Mouse (Mus musculus): ENCODE measurements at regions not wholly inside any gene's neighbourhood (a gene's known extent, or its start where the extent isn't known, plus 50 kb on each side); places are given as distances from the start of the nearest gene placed in this dataset.

GRCm38 (mm10) chr1:193778181-193778580 is 408.1 kb upstream of the Camk1g start:
- no peaks in the 10 kb centered on the region for H3K36me3 ChIP-seq
- H3K4me2 ChIP-seq (replicated peaks): no peak overlapping the region
- no peak overlapping the region for H3K9ac ChIP-seq (replicated peaks)
- no peak overlapping the region for H3K27ac ChIP-seq
- ATAC-seq: no peak
- no peak overlapping the region for H3K4me3 ChIP-seq (replicated peaks)
- H3K27me3 ChIP-seq: no peaks in the 10 kb centered on the region
- H3K4me1 ChIP-seq (replicated peaks): no peaks in the 10 kb centered on the region
- no peaks in the 10 kb centered on the region for H3K9me3 ChIP-seq
- WGBS: 36% methylated on average over 1 of the region's 1 CpGs

- H3K4me1 ChIP-seq (replicated peaks): no peaks in the 10 kb centered on the region
- no peak overlapping the region for H3K9ac ChIP-seq (replicated peaks)
- WGBS: 75% methylated on average over 4 of the region's 4 CpGs
- no peak for ATAC-seq
- no peak overlapping the region for H3K27ac ChIP-seq
- H3K4me3 ChIP-seq (replicated peaks): no peak overlapping the region
- H3K9me3 ChIP-seq: no peaks in the 10 kb centered on the region
- H3K4me2 ChIP-seq (replicated peaks): no peak overlapping the region
- H3K36me3 ChIP-seq: no peaks in the 10 kb centered on the region
- no peaks in the 10 kb centered on the region for H3K27me3 ChIP-seq
Observed at GRCm38 (mm10) chr1:193769546-193769945, 399.4 kb upstream of the Camk1g start.

GRCm38 (mm10) chr1:193764103-193764502 is 394.0 kb upstream of the Camk1g start:
- Histone ChIP-seq H3K27me3 (no peaks in the 10 kb centered on the region), H3K4me1 (replicated peaks) (no peaks in the 10 kb centered on the region), H3K9ac (replicated peaks) (no peak overlapping the region), H3K36me3 (no peaks in the 10 kb centered on the region), H3K4me3 (replicated peaks) (no peak overlapping the region), H3K4me2 (replicated peaks) (no peak overlapping the region), H3K9me3 (peaks cover 4% of the 10 kb centered on the region; the same call in 1 of the 2 replicates), H3K27ac (no peak overlapping the region)
- no peak for ATAC-seq

- Histone ChIP-seq H3K27me3 (no peaks in the 10 kb centered on the region), H3K36me3 (no peaks in the 10 kb centered on the region), H3K4me1 (replicated peaks) (peaks cover 8% of the 10 kb centered on the region; the same call in 1 of the 2 replicates), H3K4me3 (replicated peaks) (no peak overlapping the region), H3K27ac (0 out of 2 replicates have a peak overlapping the region, but pooled peaks have one; percentile 14), H3K4me2 (replicated peaks) (no peak overlapping the region), H3K9me3 (no peaks in the 10 kb centered on the region), H3K9ac (replicated peaks) (no peak overlapping the region)
- ATAC-seq: no peak
- WGBS: 26% methylated on average over 4 of the region's 4 CpGs
Observed at GRCm38 (mm10) chr1:193751819-193752251, 381.7 kb upstream of the Camk1g start.

- ATAC-seq: no peak
- Histone ChIP-seq H3K9me3 (no peaks in the 10 kb centered on the region), H3K36me3 (no peaks in the 10 kb centered on the region), H3K4me1 (replicated peaks) (peaks cover 8% of the 10 kb centered on the region; the same call in 1 of the 2 replicates), H3K27ac (no peak overlapping the region), H3K9ac (replicated peaks) (no peak overlapping the region), H3K27me3 (no peaks in the 10 kb centered on the region), H3K4me2 (replicated peaks) (no peak overlapping the region), H3K4me3 (replicated peaks) (no peak overlapping the region)
- WGBS: 75% methylated on average over 4 of the region's 4 CpGs
Observed at GRCm38 (mm10) chr1:193750929-193751328, 380.8 kb upstream of the Camk1g start.

GRCm38 (mm10) chr1:193747426-193747960 is 377.4 kb upstream of the Camk1g start:
- Histone ChIP-seq H3K9me3 (no peaks in the 10 kb centered on the region), H3K4me2 (replicated peaks) (no peak overlapping the region), H3K9ac (replicated peaks) (no peak overlapping the region), H3K27ac (no peak overlapping the region), H3K4me3 (replicated peaks) (no peak overlapping the region), H3K27me3 (no peaks in the 10 kb centered on the region), H3K4me1 (replicated peaks) (peaks cover 8% of the 10 kb centered on the region; the same call in 1 of the 2 replicates), H3K36me3 (no peaks in the 10 kb centered on the region)
- WGBS: 67% methylated on average over 6 of the region's 6 CpGs
- ATAC-seq: no peak

- Histone ChIP-seq H3K9ac (replicated peaks) (no peak overlapping the region), H3K4me2 (replicated peaks) (no peak overlapping the region), H3K27ac (no peak overlapping the region), H3K4me3 (replicated peaks) (no peak overlapping the region), H3K27me3 (no peaks in the 10 kb centered on the region), H3K9me3 (no peaks in the 10 kb centered on the region), H3K36me3 (no peaks in the 10 kb centered on the region), H3K4me1 (replicated peaks) (0 out of 2 replicates have a peak, but pooled peaks cover 3% of the 10 kb centered on the region)
- WGBS: 97% methylated on average over 2 of the region's 2 CpGs
- ATAC-seq: no peak
Observed at GRCm38 (mm10) chr1:193742688-193743087, 372.6 kb upstream of the Camk1g start.

GRCm38 (mm10) chr1:193738821-193739220 is 368.7 kb upstream of the Camk1g start:
- no peak overlapping the region for H3K27ac ChIP-seq
- H3K4me1 ChIP-seq (replicated peaks): peaks cover 12% of the 10 kb centered on the region
- whole genome bisulfite sequencing: 58% methylated on average over 6 of the region's 6 CpGs
- ATAC-seq: no peak
- H3K27me3 ChIP-seq: no peaks in the 10 kb centered on the region
- H3K4me2 ChIP-seq (replicated peaks): no peak overlapping the region
- no peak overlapping the region for H3K9ac ChIP-seq (replicated peaks)
- no peaks in the 10 kb centered on the region for H3K36me3 ChIP-seq
- H3K4me3 ChIP-seq (replicated peaks): no peak overlapping the region
- no peaks in the 10 kb centered on the region for H3K9me3 ChIP-seq

- 92% methylated on average over 1 of the region's 1 CpGs for WGBS
- no peak overlapping the region for H3K4me3 ChIP-seq (replicated peaks)
Observed at GRCm38 (mm10) chr1:193735949-193736518, 365.9 kb upstream of the Camk1g start.

GRCm38 (mm10) chr1:193734014-193734763 is 364.1 kb upstream of the Camk1g start:
- Histone ChIP-seq H3K9me3 (no peaks in the 10 kb centered on the region), H3K4me1 (replicated peaks) (peaks cover 54% of the 10 kb centered on the region), H3K9ac (replicated peaks) (no peak overlapping the region), H3K36me3 (no peaks in the 10 kb centered on the region), H3K4me3 (replicated peaks) (no peak overlapping the region), H3K4me2 (replicated peaks) (no peak overlapping the region), H3K27me3 (no peaks in the 10 kb centered on the region), H3K27ac (peak overlapping the region; percentile 51; the same call in 1 of the 2 replicates)
- WGBS: 20% methylated on average over 4 of the region's 4 CpGs
- peak; percentile 77 for ATAC-seq

More at GRCm38 (mm10) chr1:193735949-193736518, 365.9 kb upstream of the Camk1g start:
- Histone ChIP-seq H3K4me1 (replicated peaks) (peaks cover 40% of the 10 kb centered on the region), H3K4me2 (replicated peaks) (no peak overlapping the region), H3K27ac (no peak overlapping the region), H3K9ac (replicated peaks) (no peak overlapping the region), H3K36me3 (no peaks in the 10 kb centered on the region), H3K27me3 (no peaks in the 10 kb centered on the region), H3K9me3 (no peaks in the 10 kb centered on the region)
- ATAC-seq: no peak

- no peak for ATAC-seq
- no peaks in the 10 kb centered on the region for H3K9me3 ChIP-seq
- no peaks in the 10 kb centered on the region for H3K36me3 ChIP-seq
- no peak overlapping the region for H3K4me3 ChIP-seq (replicated peaks)
- 4% methylated on average over 5 of the region's 5 CpGs for WGBS
- peak overlapping the region; percentile 51; the same call in 1 of the 2 replicates for H3K27ac ChIP-seq
- H3K9ac ChIP-seq (replicated peaks): no peak overlapping the region; the same call in 1 of the 2 replicates
- H3K4me1 ChIP-seq (replicated peaks): peaks cover 54% of the 10 kb centered on the region
- no peaks in the 10 kb centered on the region for H3K27me3 ChIP-seq
- no peak overlapping the region for H3K4me2 ChIP-seq (replicated peaks)
Observed at GRCm38 (mm10) chr1:193733402-193733801, 363.3 kb upstream of the Camk1g start.

GRCm38 (mm10) chr1:193732113-193732512 is 362.0 kb upstream of the Camk1g start:
- H3K36me3 ChIP-seq: no peaks in the 10 kb centered on the region
- H3K4me2 ChIP-seq (replicated peaks): no peak overlapping the region
- H3K4me3 ChIP-seq (replicated peaks): no peak overlapping the region
- peak overlapping the region; percentile 35 for H3K27ac ChIP-seq
- WGBS: 4% methylated on average over 1 of the region's 1 CpGs
- H3K9me3 ChIP-seq: no peaks in the 10 kb centered on the region
- H3K9ac ChIP-seq (replicated peaks): no peak overlapping the region
- H3K4me1 ChIP-seq (replicated peaks): peaks cover 54% of the 10 kb centered on the region
- no peak for ATAC-seq
- H3K27me3 ChIP-seq: no peaks in the 10 kb centered on the region

All from midbrain, embryonic 13.5 days (tissue).